Mouse (Mus musculus) adrenal gland, postnatal 25 days (tissue): Measurements from ENCODE around the gene Stom. TPM values are rescaled to one million over a fixed set of nuclear protein-coding genes. Genes with fewer than 3 reads are reported as not detected.
A peak's percentile ranks its signal among the peaks of the same experiment; 100 is the strongest.

Source experiments
- DNase-seq: peaks from one replicate; pipeline ENCODE4 v3.0.0; 2021; ENCODE audit warnings: mixed read lengths
- long read RNA-seq: library from polyadenylated mRNA; stranded (forward); transcript quantifications from one replicate; pipeline ENCODE4 v2.0.0, GENCODE M21; 2021
- total RNA-seq: library from RNA; stranded (reverse); gene quantifications from 2 replicates; pipeline ENCODE4 v1.2.3, GENCODE M21; 2021

The Stom gene
- total RNA-seq = 42.9 and 45.4 TPM in 2 replicates
- long read RNA-seq, transcript Stom-201 (7 exons, 2,787 nt) = major isoform, 33 of 43 reads
- long read RNA-seq, partial matches to known transcripts = 0 of 43 reads
- long read RNA-seq, other reads (novel, unspliced or antisense) = 10 of 43 reads

GRCm38 (mm10) chr2:35336388-35337280 is at the start of gene Stom:
Stom (minus strand) TSS chr2:35336976.
- DNase-seq = peak; percentile 100

GRCm38 (mm10) chr2:35385441-35385871 is 48.7 kb upstream of the Stom start:
- peak; percentile 27 for DNase-seq

DNA sequence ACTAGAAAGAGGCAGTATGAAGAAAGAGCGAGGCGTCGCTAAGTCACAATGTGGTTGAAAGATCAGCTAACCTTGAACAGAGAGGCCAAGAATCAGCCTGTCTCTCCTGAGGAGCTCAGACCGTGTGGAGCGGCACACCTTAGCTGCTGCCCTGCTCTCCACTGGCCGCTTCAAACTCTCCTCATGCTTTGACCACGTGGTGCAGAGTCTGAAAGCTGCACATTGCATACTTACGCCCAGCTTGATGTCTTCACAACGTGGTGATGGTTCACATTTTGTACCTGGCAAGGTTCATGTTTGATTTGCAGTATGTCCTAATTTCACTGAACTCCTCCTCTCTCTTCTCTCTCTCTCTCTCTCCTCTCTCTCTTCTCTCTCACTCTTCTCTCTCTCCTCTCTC is 42.5 kb upstream of the Stom start:
- DNase-seq = no peak

DNA sequence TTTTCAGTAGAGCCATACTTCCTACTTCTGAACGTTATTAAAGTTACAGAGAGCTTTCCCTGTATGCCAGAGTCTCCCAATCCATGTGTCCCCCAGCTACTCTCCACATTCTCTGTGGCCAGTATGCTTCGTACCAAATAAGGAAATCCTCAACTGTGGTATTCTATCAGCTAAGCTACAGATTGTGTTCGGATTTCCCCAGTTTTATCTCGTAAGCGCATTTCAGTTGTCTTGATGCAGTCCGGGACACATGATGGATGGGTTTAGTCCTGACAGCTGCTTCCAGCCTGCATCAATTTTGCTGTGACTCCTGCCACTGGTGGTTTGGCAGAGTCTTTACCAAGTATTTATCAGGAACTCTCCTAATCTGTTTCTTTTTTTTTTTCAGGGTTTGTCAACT is 40.8 kb upstream of the Stom start:
- DNase-seq = no peak

- no peak for DNase-seq
Observed at GRCm38 (mm10) chr2:35373003-35373402, 36.2 kb upstream of the Stom start.

DNA sequence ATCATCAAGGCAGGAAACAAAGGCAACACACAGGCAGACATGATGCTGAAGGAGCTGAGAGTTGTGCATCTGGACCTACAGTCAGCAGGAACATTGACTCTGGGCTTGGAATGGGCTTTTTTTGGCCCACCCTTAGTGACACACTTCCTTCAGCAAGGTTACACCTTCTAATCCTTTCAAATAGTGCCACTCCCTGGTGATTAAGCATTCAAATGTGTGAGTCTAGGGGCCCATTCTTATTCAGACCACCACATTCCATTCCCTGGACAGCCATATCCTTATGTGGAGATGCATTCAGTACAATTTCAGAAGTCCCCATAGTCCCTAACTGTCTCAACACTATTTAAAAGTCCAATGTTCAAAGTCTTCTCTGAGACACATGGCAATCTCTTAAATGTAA is 33.9 kb upstream of the Stom start:
- no peak for DNase-seq

- no peak for DNase-seq
Observed at GRCm38 (mm10) chr2:35367629-35368028, 30.9 kb upstream of the Stom start, which contains the start of gene 4930568D16Rik. 4930568D16Rik (minus strand) TSS chr2:35367729.

DNA sequence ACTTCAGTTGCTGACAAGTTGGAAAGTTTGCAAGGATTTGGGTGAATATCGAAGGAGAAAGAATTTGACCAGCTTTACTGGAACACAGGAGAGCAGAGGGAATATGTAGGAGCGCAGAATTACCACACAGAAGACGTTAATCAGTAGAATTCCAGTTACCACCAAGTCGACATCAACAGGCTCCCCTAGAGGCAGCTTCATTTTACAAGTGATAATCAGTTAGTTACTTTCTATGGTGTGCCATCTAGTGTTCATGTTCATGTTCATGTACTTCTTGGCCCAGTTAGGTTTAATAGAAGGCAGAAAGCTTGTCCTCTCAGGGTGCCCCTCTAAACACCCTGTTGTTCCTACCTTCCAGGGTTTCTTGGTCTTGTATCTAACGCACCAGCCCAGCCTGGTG is 12.4 kb upstream of the Stom start:
- DNase-seq = no peak

- DNase-seq = no peak
Observed at GRCm38 (mm10) chr2:35345984-35346383, 9.2 kb upstream of the Stom start.

DNA sequence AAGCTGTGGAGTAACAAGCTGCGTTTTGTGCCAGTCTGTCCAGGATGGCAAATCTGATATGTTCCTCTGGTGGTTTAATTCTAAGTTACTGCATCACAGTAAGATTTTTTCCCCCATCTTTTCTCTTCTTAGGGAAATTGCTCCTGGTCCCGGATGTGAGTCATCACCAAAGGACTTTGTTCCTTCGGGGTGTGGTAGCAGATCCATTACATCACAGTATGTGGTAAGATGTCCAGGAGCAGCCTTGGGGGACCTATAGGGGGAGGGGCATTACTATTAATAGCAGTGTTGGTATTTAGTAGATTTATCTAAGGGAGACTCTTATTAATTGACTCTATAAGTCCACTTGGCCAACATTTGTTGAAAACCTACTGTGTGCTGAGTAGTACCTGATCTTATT is 5.8 kb upstream of the Stom start:
- no peak for DNase-seq

- peak; percentile 41 for DNase-seq
Observed at GRCm38 (mm10) chr2:35338707-35339106, 1.9 kb upstream of the Stom start.

DNA sequence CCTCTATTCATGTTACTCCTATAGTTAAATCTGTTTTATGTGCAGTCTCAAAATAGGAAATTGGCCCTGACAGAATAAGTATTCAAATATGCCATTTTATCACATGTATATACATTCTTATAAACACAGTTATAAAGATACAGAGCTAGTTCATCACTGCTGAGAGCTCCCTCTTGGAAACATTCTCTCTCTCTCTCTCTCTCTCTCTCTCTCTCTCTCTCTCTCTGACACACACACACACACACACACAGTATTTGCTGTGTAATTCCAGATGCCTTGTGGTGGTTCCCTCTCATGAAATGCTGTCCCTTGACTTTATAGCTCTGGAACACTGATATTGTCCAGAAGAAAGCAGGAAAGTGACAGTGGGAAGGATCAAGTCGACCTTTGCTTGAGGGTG is 1.3 kb upstream of the Stom start:
- DNase-seq = no peak

GRCm38 (mm10) chr2:35337419-35337818 is 643 bp upstream of the Stom start:
- DNase-seq = no peak

GRCm38 (mm10) chr2:35335620-35336019 is 1.2 kb downstream of the Stom start:
- no peak for DNase-seq

DNA sequence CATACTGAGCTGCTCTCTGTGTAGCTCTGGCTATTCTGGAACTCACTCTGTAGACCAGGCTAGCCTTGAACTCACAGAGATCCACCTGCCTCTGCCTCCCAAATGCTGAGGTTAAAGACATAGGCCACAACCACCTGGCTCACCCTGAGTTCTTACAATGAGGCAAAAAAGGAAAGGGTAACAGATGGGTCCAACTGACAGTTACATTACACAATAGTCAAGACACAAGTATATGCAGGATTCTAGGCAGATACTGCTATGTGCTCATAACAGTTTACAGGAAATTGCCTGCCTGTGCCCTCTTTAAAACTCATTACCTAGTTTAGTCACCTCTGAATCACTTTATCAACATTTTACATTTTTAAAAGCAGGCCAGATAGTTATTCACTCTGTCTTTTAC is 3.1 kb downstream of the Stom start:
- DNase-seq = no peak

DNA sequence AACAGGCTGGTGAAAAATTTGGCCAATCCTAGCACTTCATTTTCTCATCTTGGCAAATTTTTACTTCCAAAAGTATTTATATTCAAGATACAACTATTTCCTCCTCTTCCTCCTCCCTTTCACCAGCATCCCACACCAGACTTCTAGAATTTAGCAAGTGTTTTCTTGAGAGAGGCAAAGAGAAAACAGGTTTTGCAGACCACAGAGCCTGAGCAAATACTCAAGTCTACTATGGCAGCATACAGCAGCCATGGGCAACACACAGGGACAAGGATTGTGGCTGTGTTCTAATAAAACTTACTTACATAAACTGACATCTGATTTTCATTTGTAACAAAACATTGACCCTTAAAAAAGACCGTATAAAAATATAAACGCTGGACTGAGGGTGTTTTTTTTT is 5.6 kb downstream of the Stom start:
- no peak for DNase-seq

DNA sequence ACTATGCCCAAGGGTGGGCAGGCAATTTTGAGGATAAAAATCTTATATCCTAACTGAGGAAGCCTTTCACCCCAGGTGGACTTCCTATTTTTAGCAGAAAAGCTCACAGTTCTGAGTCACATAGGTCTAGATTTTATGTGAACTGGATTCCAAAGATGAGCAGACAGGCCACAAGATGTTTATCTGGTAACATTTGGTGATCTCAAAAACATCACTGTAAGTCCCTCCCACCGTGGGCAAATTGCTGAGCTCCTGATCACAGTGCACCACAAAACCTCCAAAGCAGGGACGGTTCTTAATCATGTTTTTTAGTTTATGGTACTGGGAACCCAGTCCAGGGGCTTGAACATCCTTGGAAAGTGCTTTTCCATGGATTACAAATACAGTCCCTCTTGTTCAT is 7.7 kb downstream of the Stom start:
- DNase-seq = no peak

- no peak for DNase-seq
Observed at GRCm38 (mm10) chr2:35328064-35328792, 8.5 kb downstream of the Stom start.

DNA sequence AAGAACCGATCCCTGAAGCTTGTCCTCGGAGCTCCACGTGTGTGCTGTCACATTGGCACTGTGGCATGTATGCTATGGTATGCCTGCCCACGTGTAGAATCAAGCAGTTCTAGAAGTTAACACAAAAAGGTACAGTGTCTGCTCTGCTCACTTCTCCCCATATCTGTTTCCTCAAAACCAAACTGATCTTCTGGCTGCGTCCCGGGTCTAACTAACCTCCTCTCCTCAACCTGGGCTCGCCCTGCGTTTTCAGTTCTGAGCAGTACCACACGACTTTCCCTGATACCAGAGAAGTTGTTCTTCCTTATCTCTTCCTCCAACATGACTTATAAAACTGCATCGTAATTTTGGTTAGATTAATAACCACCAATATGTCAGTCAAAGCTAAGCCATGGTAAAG is 9.2 kb downstream of the Stom start:
- no peak for DNase-seq

- DNase-seq = no peak
Observed at GRCm38 (mm10) chr2:35326931-35327330, 9.8 kb downstream of the Stom start.

DNA sequence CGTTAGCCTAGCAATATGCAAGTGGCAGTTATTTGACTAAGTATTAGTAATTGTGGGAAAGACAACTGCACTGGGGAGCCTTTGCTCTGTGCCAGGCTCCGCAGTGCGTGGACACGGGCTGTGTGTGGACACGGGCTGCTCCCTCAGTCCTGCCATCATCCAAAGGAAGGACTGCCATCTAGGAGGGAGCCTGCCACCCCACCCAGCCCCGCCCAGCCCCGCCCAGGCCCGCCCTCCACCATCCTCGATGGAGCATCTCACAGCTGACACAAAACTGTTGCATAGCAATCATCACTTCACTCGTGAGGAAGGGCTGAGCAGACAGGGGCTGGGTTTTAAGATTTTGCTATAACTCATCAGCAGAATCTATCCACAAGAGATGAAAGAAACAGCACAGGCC is 10.8 kb downstream of the Stom start:
- no peak for DNase-seq

GRCm38 (mm10) chr2:35322404-35323164 is 14.2 kb downstream of the Stom start:
- DNase-seq = peak; percentile 13
